Comparison of ENCODE assay signal across 11 mouse cellular contexts in the genomic region with DNA sequence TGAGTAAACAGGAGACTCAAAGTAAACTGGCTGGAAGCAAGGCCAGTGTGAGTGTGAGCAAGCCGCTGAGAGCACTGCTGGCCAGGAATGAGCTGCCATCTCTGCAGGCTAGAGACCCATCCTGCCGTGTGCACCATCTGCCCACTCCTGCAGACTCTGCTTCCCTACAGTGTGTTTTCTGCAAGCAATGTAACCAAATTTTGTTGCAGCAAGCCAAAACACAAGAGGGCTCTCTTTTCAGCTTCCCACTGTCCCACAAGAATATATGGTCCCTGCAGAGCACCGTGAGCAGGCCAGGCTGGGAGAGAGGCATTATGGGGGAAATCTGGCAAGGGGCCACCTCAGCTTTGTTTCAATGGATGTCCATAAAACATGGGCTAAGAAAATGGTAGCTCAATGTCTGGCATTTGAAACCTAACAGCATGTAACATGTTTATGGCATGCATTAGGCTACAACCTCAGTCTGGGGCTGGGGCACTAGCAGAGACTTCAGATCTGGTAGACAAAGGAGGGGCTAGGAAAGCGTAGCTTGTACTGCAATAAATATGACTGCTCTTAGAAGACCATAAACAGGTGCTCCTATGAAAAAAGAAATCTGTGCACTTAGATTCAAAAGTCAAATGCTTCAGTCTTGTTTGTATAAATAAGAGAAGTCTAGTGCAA.
DNase-seq lines count a peak whose midpoint lies in the region; ATAC-seq lines count a peak whose summit lies in the region.
"Had no signal": no experiment of that assay in that cellular context is flagged by ENCODE, and none has a peak within 500 bp of the region (broad histone marks: within the 10 kb centered on the region; RNA-seq: fewer than 3 reads in every experiment).

No protein-coding gene starts in this region.

- H3K4me1 ChIP-seq in kidney, embryonic 16.5 days (ENCODE audit: insufficient read depth, low read length): 0 out of 2 replicates have a peak, but pooled peaks cover 3% of the 10 kb centered on the region
- peaks cover 8% of the 10 kb centered on the region for H3K4me1 ChIP-seq in limb, embryonic 11.5 days (ENCODE audit: control insufficient read depth, insufficient read depth, low read length)
- H3K4me1 ChIP-seq: stomach, embryonic 15.5 days had no signal

- no peak overlapping the region for H3K4me2 ChIP-seq in kidney, embryonic 16.5 days (replicated peaks; ENCODE audit: low read depth, low read length)
- no peak overlapping the region for H3K4me2 ChIP-seq in limb, embryonic 11.5 days (ENCODE audit: low read depth, severe bottlenecking)
- H3K4me2 ChIP-seq: stomach, embryonic 15.5 days had no signal

- no peak for ATAC-seq in kidney, embryonic 16.5 days (ENCODE audit: low FRiP score, low TSS enrichment)
- no peak for ATAC-seq in limb, embryonic 11.5 days (ENCODE audit: insufficient number of reproducible peaks, low FRiP score, low TSS enrichment, low read depth)
- ATAC-seq: intestine, postnatal 0 days had no signal

- no peaks in the 10 kb centered on the region for H3K27me3 ChIP-seq in kidney, embryonic 16.5 days (ENCODE audit: insufficient read depth, low read length)
- no peaks in the 10 kb centered on the region for H3K27me3 ChIP-seq in limb, embryonic 11.5 days (ENCODE audit: control insufficient read depth, insufficient read depth, low read length)
- H3K27me3 ChIP-seq: stomach, embryonic 15.5 days had no signal

- H3K36me3 ChIP-seq in kidney, embryonic 16.5 days (ENCODE audit: insufficient read depth, low read length): no peaks in the 10 kb centered on the region
- H3K36me3 ChIP-seq in limb, embryonic 11.5 days (ENCODE audit: control insufficient read depth, insufficient read depth, low read length): no peaks in the 10 kb centered on the region
- H3K36me3 ChIP-seq: stomach, embryonic 15.5 days had no signal

- H3K4me3 ChIP-seq in kidney, embryonic 16.5 days (ENCODE audit: low read length): no peak overlapping the region
- no peak overlapping the region for H3K4me3 ChIP-seq in limb, embryonic 11.5 days (ENCODE audit: low read depth, low read length)
- H3K4me3 ChIP-seq: stomach, embryonic 15.5 days had no signal

- H3K27ac ChIP-seq in kidney, embryonic 16.5 days (ENCODE audit: low read length): 0 out of 2 replicates have a peak overlapping the region, but pooled peaks have one; percentile 10
- H3K27ac ChIP-seq in limb, embryonic 11.5 days (replicated peaks; ENCODE audit: low read depth, low read length): 0 out of 2 replicates have a peak overlapping the region, but pooled peaks have one; percentile 45
- H3K27ac ChIP-seq: stomach, embryonic 15.5 days had no signal

- DNase-seq in adrenal gland, postnatal 36 days: peak; percentile 37 to 46
- no peak for DNase-seq in adrenal gland, adult 18-20 months (ENCODE audit: low spot score in 2 of 2)
- no peak for DNase-seq in kidney, adult 9 months
- DNase-seq in cerebellum, adult 18-20 months: peak; percentile 82 to 91
- DNase-seq in limb, embryonic 11.5 days (ENCODE audit: low spot score): peak; percentile 33
- no peak for DNase-seq in thymus, adult 18-20 months
- no peak for DNase-seq in layer of hippocampus, adult 18-20 months (ENCODE audit: low spot score in 2 of 2)
- DNase-seq: gastrocnemius, postnatal 36 days had no signal

- no peak overlapping the region for H3K9ac ChIP-seq in kidney, embryonic 16.5 days (replicated peaks; ENCODE audit: low read length)
- H3K9ac ChIP-seq in limb, embryonic 11.5 days (ENCODE audit: low read length): no peak overlapping the region
- H3K9ac ChIP-seq: stomach, embryonic 15.5 days had no signal

- WGBS in kidney, embryonic 16.5 days: 51% methylated on average over 4 of the region's 4 CpGs
- WGBS in limb, embryonic 11.5 days: 54% methylated on average over 4 of the region's 4 CpGs

- no peaks in the 10 kb centered on the region for H3K9me3 ChIP-seq in kidney, embryonic 16.5 days (ENCODE audit: low read length)
- H3K9me3 ChIP-seq in limb, embryonic 11.5 days (ENCODE audit: control insufficient read depth, low read length): no peaks in the 10 kb centered on the region
- H3K9me3 ChIP-seq: stomach, embryonic 15.5 days had no signal

Comparison
In these comparisons a context has a peak if more than half of its experiments do, and no peak if none do; other contexts are left out.
1. DNase-seq: peak in adrenal gland, postnatal 36 days (2 of 2), cerebellum, adult 18-20 months (2 of 2) and limb, embryonic 11.5 days (single experiment); none in adrenal gland, adult 18-20 months (0 of 2), kidney, adult 9 months (single experiment), thymus, adult 18-20 months (0 of 2) and layer of hippocampus, adult 18-20 months (0 of 2).